Mouse (Mus musculus) hematopoietic stem cell, adult 5-6 weeks (primary cell): Measurements from ENCODE around the gene Gm13030. TPM values are rescaled to one million over a fixed set of nuclear protein-coding genes. Genes with fewer than 3 reads are reported as not detected.
"Not testable (repeated sequence)": the region's sequence is repeated elsewhere in the genome, so short reads cannot be mapped to it uniquely, and the experiment has no call there.

Experiments
- ATAC-seq, 2 experiments: fragments of 125-278 bp in 1 of 2; replicated peaks in 1 of 2; 2 replicates each; pipeline ENCODE4 v1.8.0; 2016 to 2017; ENCODE audit warnings: inconsistent platforms in 2 of 2, mild to moderate bottlenecking in 2 of 2, moderate number of reproducible peaks in 2 of 2, low read depth in 1 of 2, moderate TSS enrichment in 1 of 2; ENCODE audit not compliant: low FRiP score in 2 of 2, poor library complexity in 2 of 2, severe bottlenecking in 2 of 2, insufficient read depth in 1 of 2, low TSS enrichment in 1 of 2
- total RNA-seq: library from RNA; stranded (forward); fragments of 172-1452, 232-1000 nt; gene quantifications from 2 replicates; pipeline ENCODE4 v1.2.3, GENCODE M21; 2017

Gene Gm13030
- total RNA-seq: not detected in 2 replicates

- no peak for ATAC-seq
Observed at GRCm38 (mm10) chr4:138873864-138874263, at the start of gene Gm13030. Gm13030 (minus strand) TSS chr4:138873964.

- ATAC-seq: peak; percentile 97 to 99
Observed at GRCm38 (mm10) chr4:138922131-138922459, 48.3 kb upstream of the Gm13030 start.

GRCm38 (mm10) chr4:138921254-138922130, 47.7 kb upstream of the Gm13030 start:
- no peak for ATAC-seq

- no peak for ATAC-seq
Observed at GRCm38 (mm10) chr4:138917282-138917681, 43.5 kb upstream of the Gm13030 start.

GRCm38 (mm10) chr4:138913797-138914196, 40.0 kb upstream of the Gm13030 start, which contains the start of gene Otud3:
Otud3 (minus strand) TSS chr4:138913945.
- peak; percentile 90 to 94 for ATAC-seq

GRCm38 (mm10) chr4:138913141-138913787, 39.5 kb upstream of the Gm13030 start:
- ATAC-seq: 0 out of 4 replicates have a peak, but pooled peaks of 1 of the 2 experiments have one; percentile 8

GRCm38 (mm10) chr4:138905624-138906337, 32.0 kb upstream of the Gm13030 start:
- peak in 1 of 2 experiments; percentile 22; a peak in 2 of 4 replicates for ATAC-seq

GRCm38 (mm10) chr4:138899361-138899760, 25.6 kb upstream of the Gm13030 start:
- ATAC-seq: no peak

- ATAC-seq: not testable (repeated sequence)
Observed at GRCm38 (mm10) chr4:138893789-138894188, 20.0 kb upstream of the Gm13030 start.

GRCm38 (mm10) chr4:138892655-138893054, 18.9 kb upstream of the Gm13030 start:
- ATAC-seq: no peak

GRCm38 (mm10) chr4:138889635-138890034, 15.9 kb upstream of the Gm13030 start:
- no peak for ATAC-seq

GRCm38 (mm10) chr4:138889165-138889564, 15.4 kb upstream of the Gm13030 start:
- ATAC-seq: no peak

- peak; percentile 82 to 88 for ATAC-seq
Observed at GRCm38 (mm10) chr4:138884261-138884660, 10.5 kb upstream of the Gm13030 start.

- no peak for ATAC-seq
Observed at GRCm38 (mm10) chr4:138882179-138882578, 8.4 kb upstream of the Gm13030 start.

- ATAC-seq: no peak
Observed at GRCm38 (mm10) chr4:138880811-138881584, 7.2 kb upstream of the Gm13030 start.

- no peak for ATAC-seq
Observed at GRCm38 (mm10) chr4:138879808-138880207, 6.0 kb upstream of the Gm13030 start.

- ATAC-seq: no peak
Observed at GRCm38 (mm10) chr4:138878783-138879182, 5.0 kb upstream of the Gm13030 start.
